Mouse (Mus musculus) stomach, embryonic 16.5 days (tissue): ENCODE data around the gene 4933405O20Rik. TPM values are rescaled to one million over a fixed set of nuclear protein-coding genes. Genes with fewer than 3 reads are reported as not detected.

Source experiments
- ATAC-seq: fragments of 200-750 bp; cut with Nextera tagmentation; 2 replicates; pipeline ENCODE4 v1.8.0; 2017; ENCODE audit warnings: moderate number of reproducible peaks, moderate TSS enrichment; ENCODE audit not compliant: insufficient read depth, low FRiP score
- H3K27ac ChIP-seq: fragments of 300-500 bp; sonication (generic); 2 replicates; pipeline ENCODE4 v1.5.1; 2014; ENCODE audit warnings: low read length
- H3K27me3 ChIP-seq: fragments of 300-500 bp; sonication (generic); 2 replicates; pipeline ENCODE4 v1.6.1; 2014; ENCODE audit warnings: low read length, control low read depth, mixed read lengths; ENCODE audit not compliant: control insufficient read depth, insufficient read depth
- H3K36me3 ChIP-seq: fragments of 300-500 bp; sonication (generic); 2 replicates; pipeline ENCODE4 v1.6.1; 2014; ENCODE audit warnings: low read length; ENCODE audit not compliant: control insufficient read depth, insufficient read depth
- H3K4me1 ChIP-seq: fragments of 300-500 bp; sonication (generic); 2 replicates; pipeline ENCODE4 v1.6.1; 2014; ENCODE audit warnings: low read length, control low read depth, mixed read lengths; ENCODE audit not compliant: control insufficient read depth, insufficient read depth
- H3K4me2 ChIP-seq: fragments of 300-500 bp; sonication (generic); 2 replicates; pipeline ENCODE4 v1.6.1; 2014; ENCODE audit warnings: low read depth, low read length, mixed read lengths
- H3K4me3 ChIP-seq: fragments of 300-500 bp; sonication (generic); replicated peaks from 2 replicates; pipeline ENCODE4 v1.5.1; 2014; ENCODE audit warnings: mild to moderate bottlenecking, low read length
- H3K9ac ChIP-seq: fragments of 300-500 bp; sonication (generic); 2 replicates; pipeline ENCODE4 v1.6.1; 2014; ENCODE audit warnings: low read length
- H3K9me3 ChIP-seq: fragments of 300-500 bp; sonication (generic); replicated peaks from 2 replicates; pipeline ENCODE4 v1.6.1; 2016; ENCODE audit warnings: low read length, control low read depth; ENCODE audit not compliant: control insufficient read depth
- WGBS: fragments of 180-500 bp; shearing (Covaris S2); extraction: QIAGEN DNeasy Blood & Tissue Kit; methylation state at CpG from one replicate; pipeline ENCODE4 v1.1.7; 2014; 5-methylcytosine and 5-hydroxymethylcytosine counted together
- polyA plus RNA-seq: library from polyadenylated mRNA; unstranded; fragments of >200 nt; fragmentation: Nextera tagmentation; extraction: Ambion mirVana; gene quantifications from 2 replicates; pipeline ENCODE4 v1.2.1, GENCODE M21; 2015

Gene 4933405O20Rik
- not detected in 2 replicates for polyA plus RNA-seq

DNA sequence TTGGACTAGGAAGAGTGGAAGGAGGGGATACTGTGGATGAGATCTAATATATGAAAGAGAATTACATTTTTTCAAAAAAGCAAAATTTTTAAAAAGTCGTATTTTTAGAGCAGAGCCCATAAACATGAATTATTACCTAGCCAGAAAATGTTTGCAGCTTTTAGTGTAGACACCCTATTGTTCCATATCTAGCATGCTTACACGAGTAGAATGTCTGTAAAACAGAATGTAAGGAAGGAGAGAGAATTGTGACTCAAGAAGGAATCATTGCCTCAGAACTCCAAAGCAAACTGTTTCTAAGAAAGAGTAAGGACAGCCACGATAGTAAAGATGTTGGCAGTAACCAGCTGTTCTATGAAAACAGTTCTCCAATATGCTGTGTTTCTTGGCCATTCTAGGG, at the start of gene 4933405O20Rik:
Gene 4933405O20Rik (plus strand): TSS at position 301 of the 400 bp plus-strand sequence.
- Histone ChIP-seq H3K27ac (no peak within 1 kb of the TSS), H3K9me3 (no peaks in the 10 kb centered on the region), H3K36me3 (no peaks in the 10 kb centered on the region), H3K27me3 (no peaks in the 10 kb centered on the region), H3K4me1 (no peaks in the 10 kb centered on the region), H3K4me2 (no peak within 1 kb of the TSS), H3K4me3 (no peak within 1 kb of the TSS), H3K9ac (no peak within 1 kb of the TSS)
- WGBS: 71% methylated on average over 3 of the region's 3 CpGs
- ATAC-seq: no peak

DNA sequence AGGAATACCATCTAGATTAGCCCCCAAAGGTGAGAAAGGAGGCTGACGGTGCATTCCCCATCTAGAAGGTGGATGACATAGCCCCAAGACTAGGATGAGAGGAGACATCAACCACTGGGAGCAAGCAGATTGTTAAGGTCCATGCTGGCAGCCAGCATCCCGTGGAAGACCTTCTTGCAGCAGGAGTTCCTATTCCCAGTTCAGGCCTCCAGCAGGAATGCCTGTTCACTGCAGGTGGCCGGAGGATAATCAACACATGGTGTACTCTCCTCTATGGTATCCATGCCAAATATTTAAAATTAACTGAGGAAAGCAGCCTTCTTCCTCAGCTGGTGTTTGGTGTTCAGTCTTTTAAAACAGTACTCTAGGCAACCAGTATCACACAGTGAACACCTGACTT, 49.4 kb upstream of the 4933405O20Rik start:
- no peaks in the 10 kb centered on the region for H3K9me3 ChIP-seq
- no peak overlapping the region for H3K4me3 ChIP-seq
- 73% methylated on average over 3 of the region's 3 CpGs for WGBS
- no peak for ATAC-seq
- no peak overlapping the region for H3K4me2 ChIP-seq
- H3K9ac ChIP-seq: no peak overlapping the region
- H3K27me3 ChIP-seq: no peaks in the 10 kb centered on the region
- H3K36me3 ChIP-seq: no peaks in the 10 kb centered on the region
- H3K4me1 ChIP-seq: no peaks in the 10 kb centered on the region
- H3K27ac ChIP-seq: no peak overlapping the region

GRCm38 (mm10) chr7:50551426-50551825, 47.6 kb upstream of the 4933405O20Rik start:
- Histone ChIP-seq H3K4me1 (no peaks in the 10 kb centered on the region), H3K4me2 (no peak overlapping the region), H3K9me3 (no peaks in the 10 kb centered on the region), H3K9ac (no peak overlapping the region), H3K36me3 (no peaks in the 10 kb centered on the region), H3K27ac (no peak overlapping the region), H3K27me3 (no peaks in the 10 kb centered on the region), H3K4me3 (no peak overlapping the region)
- no peak for ATAC-seq
- 77% methylated on average over 4 of the region's 4 CpGs for WGBS

GRCm38 (mm10) chr7:50562708-50563107, 36.3 kb upstream of the 4933405O20Rik start:
- Histone ChIP-seq H3K4me1 (no peaks in the 10 kb centered on the region), H3K4me3 (no peak overlapping the region), H3K27ac (no peak overlapping the region), H3K9me3 (no peaks in the 10 kb centered on the region), H3K9ac (no peak overlapping the region), H3K27me3 (no peaks in the 10 kb centered on the region), H3K36me3 (no peaks in the 10 kb centered on the region), H3K4me2 (no peak overlapping the region)
- ATAC-seq: no peak
- 80% methylated on average over 3 of the region's 3 CpGs for WGBS

- Histone ChIP-seq H3K27me3 (no peaks in the 10 kb centered on the region), H3K9me3 (no peaks in the 10 kb centered on the region), H3K4me2 (no peak overlapping the region), H3K4me3 (no peak overlapping the region), H3K9ac (no peak overlapping the region), H3K4me1 (no peaks in the 10 kb centered on the region), H3K27ac (no peak overlapping the region), H3K36me3 (no peaks in the 10 kb centered on the region)
- whole genome bisulfite sequencing: 57% methylated on average over 7 of the region's 7 CpGs
- ATAC-seq: no peak
Measured at GRCm38 (mm10) chr7:50573841-50574240, 25.1 kb upstream of the 4933405O20Rik start.

GRCm38 (mm10) chr7:50588642-50589424, 10.2 kb upstream of the 4933405O20Rik start:
- no peaks in the 10 kb centered on the region for H3K27me3 ChIP-seq
- ATAC-seq: no peak
- no peak overlapping the region for H3K9ac ChIP-seq
- no peaks in the 10 kb centered on the region for H3K36me3 ChIP-seq
- no peaks in the 10 kb centered on the region for H3K9me3 ChIP-seq
- no peak overlapping the region for H3K4me2 ChIP-seq
- 73% methylated on average over 8 of the region's 8 CpGs for WGBS
- no peaks in the 10 kb centered on the region for H3K4me1 ChIP-seq
- H3K27ac ChIP-seq: no peak overlapping the region
- no peak overlapping the region for H3K4me3 ChIP-seq

DNA sequence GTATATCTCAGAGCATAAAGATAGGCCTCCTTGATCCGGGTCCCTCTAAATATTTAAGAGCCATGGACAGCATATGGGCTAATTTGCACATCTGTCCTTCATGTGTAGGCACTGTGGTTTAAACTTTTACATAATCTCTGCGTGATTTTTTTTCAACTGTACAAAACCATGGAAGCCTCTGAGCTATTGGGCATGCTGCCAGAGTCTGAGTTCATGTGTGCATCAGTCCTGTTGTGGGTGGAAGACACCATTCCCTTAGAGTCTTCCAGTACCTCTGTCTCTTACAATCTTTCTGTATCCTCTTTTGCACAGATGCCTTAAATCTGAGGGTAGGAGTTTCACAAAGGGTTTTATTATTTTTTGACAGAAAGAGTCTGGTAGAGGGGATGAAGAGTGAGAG, 15.1 kb downstream of the 4933405O20Rik start:
- ATAC-seq: no peak
- no peaks in the 10 kb centered on the region for H3K9me3 ChIP-seq
- 65% methylated on average over 2 of the region's 2 CpGs for WGBS
- no peak overlapping the region for H3K4me2 ChIP-seq
- H3K27ac ChIP-seq: no peak overlapping the region
- H3K36me3 ChIP-seq: no peaks in the 10 kb centered on the region
- H3K9ac ChIP-seq: no peak overlapping the region
- no peak overlapping the region for H3K4me3 ChIP-seq
- H3K4me1 ChIP-seq: no peaks in the 10 kb centered on the region
- H3K27me3 ChIP-seq: no peaks in the 10 kb centered on the region

- H3K9ac ChIP-seq: no peak overlapping the region
- no peak overlapping the region for H3K27ac ChIP-seq
- H3K4me2 ChIP-seq: no peak overlapping the region
- WGBS: 52% methylated on average over 3 of the region's 3 CpGs
- no peak overlapping the region for H3K4me3 ChIP-seq
- H3K27me3 ChIP-seq: no peaks in the 10 kb centered on the region
- no peak for ATAC-seq
- no peaks in the 10 kb centered on the region for H3K4me1 ChIP-seq
- no peaks in the 10 kb centered on the region for H3K9me3 ChIP-seq
- no peaks in the 10 kb centered on the region for H3K36me3 ChIP-seq
Measured at GRCm38 (mm10) chr7:50629186-50629585, 30.2 kb downstream of the 4933405O20Rik start.

DNA sequence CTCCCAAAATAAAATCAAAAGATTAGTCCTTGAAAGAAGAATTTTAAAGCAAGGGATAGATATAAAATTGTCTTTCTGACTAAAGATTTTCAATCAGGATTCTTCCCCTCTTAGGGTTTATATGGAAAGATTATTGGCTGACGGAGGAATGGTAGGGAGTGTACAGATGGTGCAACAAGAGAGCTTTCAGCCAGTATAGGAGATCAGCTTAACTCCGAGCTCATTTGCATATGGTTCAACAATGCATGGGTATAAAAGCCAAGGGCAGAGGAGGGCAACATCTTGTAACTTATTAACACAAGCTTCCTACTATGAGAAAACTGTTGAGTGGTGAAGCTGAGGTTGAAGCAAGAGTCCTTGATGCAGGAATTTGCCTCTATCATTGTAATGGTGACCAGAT, 34.2 kb downstream of the 4933405O20Rik start:
- WGBS: 82% methylated on average over 2 of the region's 2 CpGs
- no peak overlapping the region for H3K9ac ChIP-seq
- H3K4me1 ChIP-seq: no peaks in the 10 kb centered on the region
- ATAC-seq: no peak
- H3K9me3 ChIP-seq: no peaks in the 10 kb centered on the region
- no peak overlapping the region for H3K4me2 ChIP-seq
- H3K36me3 ChIP-seq: no peaks in the 10 kb centered on the region
- no peaks in the 10 kb centered on the region for H3K27me3 ChIP-seq
- H3K4me3 ChIP-seq: no peak overlapping the region
- no peak overlapping the region for H3K27ac ChIP-seq
